Mouse (Mus musculus): ENCODE results near the gene Cyp4a12a. TPM values are rescaled to one million over a fixed set of nuclear protein-coding genes. Genes with fewer than 3 reads are reported as not detected.
A peak's percentile ranks its signal among the peaks of the same experiment; 100 is the strongest.
"Not testable (repeated sequence)": the region's sequence is repeated elsewhere in the genome, so short reads cannot be mapped to it uniquely, and the experiment has no call there.

The Cyp4a12a gene
- polyA plus RNA-seq, 1 experiment from 2014 or later: 5.6 TPM

GRCm38 (mm10) chr4:115368067-115368466, 69.2 kb downstream of the Cyp4a12a start:
- not testable (repeated sequence) for H3K9ac ChIP-seq (replicated peaks); H3K4me2 ChIP-seq (ENCODE audit: low read depth, low read length); ATAC-seq; H3K9me3 ChIP-seq (ENCODE audit: low read length); H3K27me3 ChIP-seq (ENCODE audit: insufficient read depth, low read length); H3K4me1 ChIP-seq (ENCODE audit: insufficient read depth); H3K36me3 ChIP-seq (replicated peaks; ENCODE audit: insufficient read depth, low read length); DNase-seq; H3K27ac ChIP-seq (ENCODE audit: low read depth); H3K4me3 ChIP-seq (ENCODE audit: low read depth, low read length)
- TF ChIP-seq CTCF (IDR thresholded peaks at IDR 0.05; ENCODE audit: low read depth): peak; percentile 41

Other genes starting within 250 kb of the Cyp4a12a start
- 8.3 and 8.9 TPM in 2 replicates for gene Tal1, start 242.6 kb upstream of the Cyp4a12a start, polyA plus RNA-seq (2015; fragmentation: Nextera tagmentation; extraction: Ambion mirVana)
- gene Pdzk1ip1, start 210.3 kb upstream of the Cyp4a12a start, polyA plus RNA-seq (2015; fragmentation: Nextera tagmentation; extraction: Ambion mirVana): 18.6 and 22.2 TPM in 2 replicates
- gene Cyp4x1, start 164.8 kb upstream of the Cyp4a12a start, polyA plus RNA-seq (2015; fragmentation: Nextera tagmentation; extraction: Ambion mirVana): 0.04 and 0.06 TPM in 2 replicates
- gene Cyp4a29, start 57.0 kb upstream of the Cyp4a12a start, polyA plus RNA-seq (2015; fragmentation: Nextera tagmentation; extraction: Ambion mirVana): not detected in 2 replicates
- gene Cyp4a12b, start 112.6 kb downstream of the Cyp4a12a start, polyA plus RNA-seq (2015; fragmentation: Nextera tagmentation; extraction: Ambion mirVana): 1.8 TPM in 2 replicates
- gene Cyp4a30b, start 153.6 kb downstream of the Cyp4a12a start, polyA plus RNA-seq (2015; fragmentation: Nextera tagmentation; extraction: Ambion mirVana): not detected in 2 replicates
- 935 and 984 TPM in 2 replicates for gene Cyp4a14, start 197.1 kb downstream of the Cyp4a12a start, polyA plus RNA-seq (2015; fragmentation: Nextera tagmentation; extraction: Ambion mirVana)
- gene Cyp4a10, start 219.2 kb downstream of the Cyp4a12a start, polyA plus RNA-seq (2015; fragmentation: Nextera tagmentation; extraction: Ambion mirVana): 550 and 554 TPM in 2 replicates

Data from liver, postnatal 0 days (tissue).